Mouse (Mus musculus) midbrain, embryonic 11.5 days (tissue): ENCODE data around the gene Cysrt1. TPM values are rescaled to one million over a fixed set of nuclear protein-coding genes. Genes with fewer than 3 reads are reported as not detected.

ENCODE experiments used
- ATAC-seq: fragments of 200-750 bp; cut with Nextera tagmentation; 2 replicates; pipeline ENCODE4 v1.8.0; 2017; ENCODE audit warnings: moderate TSS enrichment, moderate library complexity; ENCODE audit not compliant: low FRiP score
- DNase-seq: peaks from one replicate; pipeline ENCODE4 v3.0.0; 2015; ENCODE audit warnings: low spot score; ENCODE audit errors: missing footprints
- H3K27ac ChIP-seq: fragments of 300-500 bp; sonication (generic); 2 replicates; pipeline ENCODE4 v1.5.1; 2014; ENCODE audit warnings: low read depth, low read length
- H3K27me3 ChIP-seq: fragments of 300-500 bp; sonication (generic); 2 replicates; pipeline ENCODE4 v1.6.1; 2014; ENCODE audit warnings: mild to moderate bottlenecking, low read length, moderate library complexity, mixed read lengths; ENCODE audit not compliant: control insufficient read depth, insufficient read depth
- H3K36me3 ChIP-seq: fragments of 300-500 bp; sonication (generic); 2 replicates; pipeline ENCODE4 v1.6.1; 2014; ENCODE audit warnings: mild to moderate bottlenecking, low read length, moderate library complexity, mixed read lengths; ENCODE audit not compliant: control insufficient read depth, insufficient read depth
- H3K4me1 ChIP-seq: fragments of 300-500 bp; sonication (generic); 2 replicates; pipeline ENCODE4 v1.6.1; 2014; ENCODE audit warnings: low read length; ENCODE audit not compliant: control insufficient read depth, insufficient read depth
- H3K4me2 ChIP-seq: fragments of 300-500 bp; sonication (generic); 2 replicates; pipeline ENCODE4 v1.6.1; 2014; ENCODE audit warnings: mild to moderate bottlenecking, moderate library complexity
- H3K4me3 ChIP-seq: fragments of 300-500 bp; sonication (generic); 2 replicates; pipeline ENCODE4 v1.5.1; 2014; ENCODE audit warnings: low read depth, low read length
- H3K9ac ChIP-seq: fragments of 300-500 bp; sonication (generic); 2 replicates; pipeline ENCODE4 v1.6.1; 2014; ENCODE audit warnings: low read length
- H3K9me3 ChIP-seq: fragments of 300-500 bp; sonication (generic); 2 replicates; pipeline ENCODE4 v1.6.1; 2016; ENCODE audit warnings: low read length; ENCODE audit not compliant: control insufficient read depth
- WGBS: fragments of 180-500 bp; shearing (Covaris S2); extraction: QIAGEN DNeasy Blood & Tissue Kit; methylation state at CpG from one replicate; pipeline ENCODE4 v1.1.7; 2014; 5-methylcytosine and 5-hydroxymethylcytosine counted together
- polyA plus RNA-seq: library from polyadenylated mRNA; unstranded; fragments of >200 nt; fragmentation: Nextera tagmentation; extraction: Ambion mirVana; gene quantifications from 2 replicates; pipeline ENCODE4 v1.2.1, GENCODE M21; 2014

Cysrt1 gene
- polyA plus RNA-seq, 1 experiment from 2014 or later: not detected

DNA sequence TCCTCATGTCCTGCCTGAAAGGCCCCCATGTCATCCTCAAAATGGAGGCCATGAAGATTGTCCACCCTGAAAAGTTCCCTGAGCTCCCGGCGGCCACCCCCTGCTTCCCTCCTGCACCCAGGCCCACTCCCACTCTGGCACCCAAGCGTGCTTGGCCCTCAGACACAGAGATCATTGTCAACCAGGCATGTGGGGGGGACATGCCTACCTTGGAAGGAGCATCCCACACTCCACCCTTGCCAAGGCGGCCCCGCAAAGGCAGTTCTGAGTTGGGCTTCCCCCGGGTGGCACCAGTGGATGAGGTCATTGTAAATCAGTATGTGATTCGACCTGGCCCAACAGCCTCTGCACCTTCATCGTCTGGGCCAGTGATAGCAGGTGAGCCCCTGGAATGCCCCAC is 1.1 kb upstream of the Cysrt1 start:
- peaks cover 18% of the 10 kb centered on the region for H3K4me1 ChIP-seq
- no peak for DNase-seq
- peak overlapping the region; percentile 63 for H3K4me2 ChIP-seq
- H3K4me3 ChIP-seq: no peak overlapping the region
- WGBS: 81% methylated on average over 8 of the region's 8 CpGs
- no peak overlapping the region for H3K9ac ChIP-seq
- H3K36me3 ChIP-seq: no peaks in the 10 kb centered on the region; the same call in none of the 2 replicates
- no peak for ATAC-seq
- H3K27me3 ChIP-seq: peaks cover 6% of the 10 kb centered on the region
- no peaks in the 10 kb centered on the region for H3K9me3 ChIP-seq
- H3K27ac ChIP-seq: no peak overlapping the region

DNA sequence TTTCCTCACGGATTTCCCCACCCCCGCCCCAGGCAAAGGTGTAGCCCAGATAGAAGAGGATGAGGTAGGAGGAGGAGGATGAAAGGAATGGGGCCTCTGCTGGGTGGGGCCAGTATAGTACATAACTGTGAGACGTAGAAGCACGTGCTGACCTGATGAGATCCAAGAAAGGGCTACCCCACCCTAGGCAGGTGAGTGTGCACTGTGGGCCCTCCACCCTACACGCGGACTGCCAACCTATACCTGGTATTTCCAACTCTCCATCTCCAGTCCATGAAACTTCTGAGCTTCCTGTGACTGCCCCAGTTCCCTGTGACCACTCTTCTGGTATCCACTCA is 845 bp downstream of the Cysrt1 start:
- Histone ChIP-seq H3K9ac (peak overlapping the region; percentile 57), H3K36me3 (no peaks in the 10 kb centered on the region), H3K4me3 (peak overlapping the region; percentile 43), H3K9me3 (no peaks in the 10 kb centered on the region), H3K27ac (no peak overlapping the region), H3K27me3 (peaks cover 6% of the 10 kb centered on the region), H3K4me2 (peak overlapping the region; percentile 63), H3K4me1 (peaks cover 18% of the 10 kb centered on the region)
- peak; percentile 91 for DNase-seq
- peak; percentile 18; the same call in 1 of the 2 replicates for ATAC-seq
- 17% methylated on average over 6 of the region's 6 CpGs for WGBS

DNA sequence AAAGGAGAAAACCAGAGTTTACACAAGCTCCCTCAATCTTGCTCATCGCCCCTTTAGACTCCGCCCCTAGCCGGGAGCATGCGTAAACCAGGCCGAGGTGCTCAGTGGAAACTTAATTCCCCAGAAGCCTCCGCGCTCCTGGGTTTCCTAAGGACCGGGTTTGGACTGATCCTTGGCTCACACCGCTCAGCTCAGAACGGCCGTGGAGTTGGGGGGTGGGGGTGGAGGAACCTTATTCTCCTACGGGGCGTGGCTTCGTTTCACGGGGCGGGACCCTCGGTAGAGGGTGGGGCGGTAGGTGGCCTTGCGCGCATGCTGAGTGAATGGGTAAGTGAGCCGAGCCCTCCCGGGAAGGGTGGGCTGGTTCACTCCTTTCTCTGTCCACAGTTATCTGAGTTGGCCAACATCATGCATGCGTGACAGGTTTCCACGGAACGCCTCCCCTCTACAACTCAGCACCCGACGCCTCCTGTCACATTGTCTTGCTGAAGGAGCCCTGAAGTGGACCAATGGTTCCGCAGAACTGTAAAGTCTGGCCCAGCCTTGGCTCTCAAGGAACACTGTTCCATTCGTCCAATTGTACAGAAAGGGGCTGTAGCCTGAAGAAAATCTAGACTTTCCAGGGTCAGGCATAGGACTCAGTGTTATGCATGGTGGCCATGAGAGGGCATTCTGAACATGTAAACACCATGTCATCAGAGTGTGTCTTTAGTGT is 1.4 kb downstream of the Cysrt1 start:
- H3K27me3 ChIP-seq: peaks cover 6% of the 10 kb centered on the region
- peak; percentile 72 for ATAC-seq
- no peaks in the 10 kb centered on the region for H3K9me3 ChIP-seq
- 1% methylated on average over 29 of the region's 29 CpGs for WGBS
- H3K4me1 ChIP-seq: peaks cover 18% of the 10 kb centered on the region
- peak overlapping the region; percentile 43 for H3K4me3 ChIP-seq
- H3K27ac ChIP-seq: no peak overlapping the region
- H3K36me3 ChIP-seq: no peaks in the 10 kb centered on the region
- peak overlapping the region; percentile 17 for H3K9ac ChIP-seq
- peak; percentile 96 for DNase-seq
- H3K4me2 ChIP-seq: peak overlapping the region; percentile 63

DNA sequence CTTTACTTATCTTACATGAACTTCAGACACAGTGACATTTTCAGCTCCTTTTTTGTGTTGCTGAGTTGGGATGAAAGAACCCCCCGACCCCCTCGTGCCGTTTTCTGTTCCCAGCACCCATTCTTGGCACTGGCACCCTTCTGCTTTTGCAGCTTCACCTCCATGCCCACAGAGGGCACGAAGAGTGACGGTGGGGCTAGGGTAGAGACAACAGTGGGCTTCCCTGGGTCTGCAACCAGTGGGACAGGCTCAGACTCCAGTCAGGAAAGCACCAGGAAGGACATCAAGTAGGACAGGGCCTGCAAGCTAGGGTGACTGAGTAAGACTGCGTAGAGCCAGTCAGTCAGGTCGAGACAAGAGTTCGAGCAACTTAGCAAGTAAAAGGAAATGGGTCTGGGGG is 1.9 kb downstream of the Cysrt1 start:
- peak; percentile 10; the same call in 1 of the 2 replicates for ATAC-seq
- peak overlapping the region; percentile 25; the same call in 1 of the 2 replicates for H3K9ac ChIP-seq

DNA sequence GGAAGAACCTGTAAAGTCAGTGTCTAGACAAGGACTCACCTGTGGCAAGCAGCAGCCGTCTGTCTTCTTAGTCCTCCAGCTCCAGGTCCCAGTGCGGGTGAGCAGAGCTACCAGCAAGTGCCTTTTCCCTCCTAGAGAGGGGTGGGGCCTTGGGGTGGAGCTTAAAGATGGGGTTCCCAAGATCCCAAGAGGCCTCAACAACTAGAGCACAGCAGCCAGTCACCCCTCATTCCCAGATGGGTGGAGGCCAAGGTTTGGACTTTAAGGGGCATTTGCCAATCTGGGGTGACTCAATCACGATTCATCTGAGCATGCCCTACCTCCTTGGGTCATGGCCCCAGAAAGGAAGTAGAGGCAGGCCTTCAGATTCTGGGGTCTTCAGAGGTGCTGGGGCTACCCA is 2.5 kb downstream of the Cysrt1 start:
- no peak overlapping the region for H3K27ac ChIP-seq

More for the DNA sequence above, 1.9 kb downstream of the Cysrt1 start:
- H3K9me3 ChIP-seq: no peaks in the 10 kb centered on the region
- DNase-seq: no peak
- peaks cover 6% of the 10 kb centered on the region for H3K27me3 ChIP-seq
- peak overlapping the region; percentile 63 for H3K4me2 ChIP-seq
- WGBS: 46% methylated on average over 8 of the region's 8 CpGs
- no peaks in the 10 kb centered on the region for H3K36me3 ChIP-seq
- H3K4me1 ChIP-seq: peaks cover 18% of the 10 kb centered on the region
- peak overlapping the region; percentile 43 for H3K4me3 ChIP-seq
- no peak overlapping the region for H3K27ac ChIP-seq

GRCm38 (mm10) chr2:25238106-25238505 is 4.1 kb downstream of the Cysrt1 start:
- ATAC-seq: no peak
- DNase-seq: peak; percentile 57
- Histone ChIP-seq H3K27ac (no peak overlapping the region), H3K4me2 (no peak overlapping the region), H3K9me3 (no peaks in the 10 kb centered on the region), H3K27me3 (peaks cover 6% of the 10 kb centered on the region), H3K36me3 (no peaks in the 10 kb centered on the region), H3K9ac (no peak overlapping the region), H3K4me3 (no peak overlapping the region), H3K4me1 (peaks cover 18% of the 10 kb centered on the region)

More for the DNA sequence above, 2.5 kb downstream of the Cysrt1 start:
- DNase-seq (peak; percentile 53), ATAC-seq (no peak)
- Histone ChIP-seq H3K36me3 (no peaks in the 10 kb centered on the region), H3K9ac (no peak overlapping the region), H3K4me3 (no peak overlapping the region), H3K4me2 (no peak overlapping the region), H3K27me3 (peaks cover 6% of the 10 kb centered on the region), H3K4me1 (peaks cover 18% of the 10 kb centered on the region), H3K9me3 (no peaks in the 10 kb centered on the region)
- 90% methylated on average over 3 of the region's 3 CpGs for WGBS

DNA sequence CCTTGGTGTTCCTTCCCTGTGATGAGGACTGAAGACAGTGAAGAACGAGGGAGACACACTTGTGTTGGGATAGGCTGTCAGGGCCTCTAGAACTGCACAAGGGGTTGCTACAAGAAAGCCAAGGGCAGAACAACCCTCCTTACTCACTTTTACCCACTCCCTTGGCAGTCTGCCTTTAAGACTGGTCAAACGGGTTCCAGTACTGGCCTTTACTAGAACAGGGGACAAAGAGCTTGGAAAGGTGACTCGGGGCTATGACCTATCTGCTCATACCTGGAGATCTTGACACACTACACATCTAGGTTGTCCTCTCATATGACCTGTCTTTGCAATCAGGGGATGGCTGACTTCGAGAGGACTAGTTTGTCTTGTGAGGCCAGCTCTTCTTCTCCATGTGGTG is 4.7 kb downstream of the Cysrt1 start:
- H3K9ac ChIP-seq: no peak overlapping the region
- no peak overlapping the region for H3K27ac ChIP-seq
- no peaks in the 10 kb centered on the region for H3K9me3 ChIP-seq
- ATAC-seq (no peak), DNase-seq (peak; percentile 66)
- 70% methylated on average over 4 of the region's 4 CpGs for WGBS
- no peak overlapping the region for H3K4me2 ChIP-seq
- peaks cover 14% of the 10 kb centered on the region for H3K4me1 ChIP-seq
- peaks cover 6% of the 10 kb centered on the region for H3K27me3 ChIP-seq
- no peaks in the 10 kb centered on the region for H3K36me3 ChIP-seq
- no peak overlapping the region for H3K4me3 ChIP-seq

DNA sequence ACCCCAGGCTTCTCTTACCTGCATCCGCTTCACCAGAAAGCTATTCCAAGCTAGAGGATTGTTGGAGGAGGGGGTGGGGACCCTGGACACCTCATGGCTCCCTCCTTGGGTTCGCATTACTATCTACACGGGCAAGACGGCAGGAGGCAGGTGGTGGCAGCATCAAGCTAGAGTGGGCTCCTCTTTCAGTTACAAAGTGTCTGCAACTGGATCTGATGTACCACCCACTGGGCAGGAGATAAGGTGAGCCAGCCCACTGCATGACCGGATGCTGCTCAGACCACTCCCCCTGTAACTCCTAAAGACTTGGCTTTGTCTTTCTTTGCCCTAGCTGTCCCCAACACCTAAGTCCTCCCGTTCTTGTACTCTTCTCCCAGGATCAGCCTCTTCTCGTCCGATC is 5.6 kb downstream of the Cysrt1 start, which contains the start of gene Rnf224:
Gene Rnf224, minus strand, starts transcription at position 174 of the 400 bp plus-strand sequence.
- Histone ChIP-seq H3K27ac (no peak within 1 kb of the TSS), H3K4me1 (peaks cover 9% of the 10 kb centered on the region), H3K4me2 (no peak within 1 kb of the TSS), H3K27me3 (peaks cover 4% of the 10 kb centered on the region), H3K9ac (no peak within 1 kb of the TSS), H3K36me3 (no peaks in the 10 kb centered on the region), H3K9me3 (no peaks in the 10 kb centered on the region), H3K4me3 (no peak within 1 kb of the TSS)
- ATAC-seq: no peak
- DNase-seq: peak; percentile 67
- 40% methylated on average over 8 of the region's 8 CpGs for WGBS

DNA sequence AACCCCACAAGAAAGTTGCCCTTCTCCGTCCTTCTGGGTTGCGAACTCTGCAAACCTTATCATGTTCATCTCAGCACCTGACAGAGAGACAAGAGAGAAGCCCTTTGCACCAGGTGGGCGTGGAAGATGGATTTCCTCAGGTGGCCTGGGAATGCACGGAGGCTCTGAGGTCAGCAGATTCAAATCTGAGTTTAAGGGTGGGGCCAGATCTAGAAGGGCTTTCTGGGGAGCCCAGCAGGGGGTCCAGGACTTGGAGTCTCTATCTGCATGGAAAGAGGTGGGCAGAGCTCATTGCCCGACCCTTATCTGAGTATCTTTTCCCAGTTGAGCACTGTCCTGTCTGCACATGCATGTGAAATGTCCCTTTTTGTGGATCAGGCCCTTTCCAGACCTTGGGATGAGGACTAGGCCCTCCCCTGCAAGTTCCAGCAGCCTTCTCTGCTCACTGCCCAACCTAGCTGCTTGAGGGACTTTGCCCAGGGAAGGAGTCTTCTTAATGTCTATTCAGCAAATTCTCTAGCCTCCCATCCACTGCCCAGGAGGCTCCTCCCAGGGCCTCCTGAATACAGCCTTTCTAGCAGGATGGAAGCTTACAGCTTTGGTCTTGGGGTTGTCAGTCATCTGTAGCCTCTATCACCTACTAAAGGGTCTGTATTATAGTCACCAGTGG is 7.6 kb downstream of the Cysrt1 start:
- no peaks in the 10 kb centered on the region for H3K27me3 ChIP-seq
- no peaks in the 10 kb centered on the region for H3K4me1 ChIP-seq
- DNase-seq: peak; percentile 73
- no peak overlapping the region for H3K4me2 ChIP-seq
- no peak overlapping the region for H3K27ac ChIP-seq
- H3K36me3 ChIP-seq: no peaks in the 10 kb centered on the region
- no peak overlapping the region for H3K9ac ChIP-seq
- no peak for ATAC-seq
- 79% methylated on average over 5 of the region's 5 CpGs for WGBS
- H3K4me3 ChIP-seq: no peak overlapping the region
- H3K9me3 ChIP-seq: no peaks in the 10 kb centered on the region
